Mouse (Mus musculus): ENCODE results near the gene E2f2.

- TF ChIP-seq GATA1 (IDR thresholded peaks at IDR 0.05; ENCODE audit: borderline replicate concordance, low read length) (no peak), CTCF (IDR thresholded peaks at IDR 0.05; ENCODE audit: low read depth, low read length) (no peak), POLR2AphosphoS5 (IDR thresholded peaks at IDR 0.05; ENCODE audit: insufficient replicate concordance, low read depth, low read length) (no peak), TAL1 (conservative IDR thresholded peaks at IDR 0.05; ENCODE audit: low read depth, low read length) (no peak)
Observed at GRCm38 (mm10) chr4:136228640-136229039, 56.4 kb downstream of the E2f2 start.

Measured in G1E (cell line).